Mouse (Mus musculus) retina, postnatal 7 days (tissue): Measurements from ENCODE around the gene Ghr.

Experiments
- DNase-seq: peaks from one replicate; pipeline ENCODE4 v3.0.0-alpha.2; 2012; ENCODE audit warnings: low read depth, low spot score

Gene Ghr

DNA sequence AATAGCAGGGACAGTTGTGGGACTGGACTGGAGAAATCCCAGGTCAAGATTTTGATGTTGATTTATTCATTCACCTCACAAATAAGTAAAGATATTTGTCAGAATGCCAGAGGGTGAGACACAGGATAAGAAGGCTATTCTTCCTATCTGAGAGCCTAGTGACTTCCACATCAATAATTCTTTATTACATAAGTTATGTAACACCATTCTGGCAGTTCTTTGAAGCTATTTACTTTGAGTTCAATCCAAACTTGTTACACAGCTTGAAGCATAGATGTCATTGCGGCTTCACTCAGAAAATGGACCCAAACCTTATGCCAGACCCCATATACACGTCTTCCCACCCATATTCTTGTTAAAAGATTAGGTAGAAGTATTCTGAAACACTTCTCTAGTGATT, 133.7 kb downstream of the Ghr start:
- no peak for DNase-seq

- DNase-seq = no peak
Measured at GRCm38 (mm10) chr15:3445285-3445909, 137.9 kb downstream of the Ghr start.

- no peak for DNase-seq
Measured at GRCm38 (mm10) chr15:3444448-3445020, 138.8 kb downstream of the Ghr start.

GRCm38 (mm10) chr15:3441506-3442286, 141.6 kb downstream of the Ghr start:
- no peak for DNase-seq

DNA sequence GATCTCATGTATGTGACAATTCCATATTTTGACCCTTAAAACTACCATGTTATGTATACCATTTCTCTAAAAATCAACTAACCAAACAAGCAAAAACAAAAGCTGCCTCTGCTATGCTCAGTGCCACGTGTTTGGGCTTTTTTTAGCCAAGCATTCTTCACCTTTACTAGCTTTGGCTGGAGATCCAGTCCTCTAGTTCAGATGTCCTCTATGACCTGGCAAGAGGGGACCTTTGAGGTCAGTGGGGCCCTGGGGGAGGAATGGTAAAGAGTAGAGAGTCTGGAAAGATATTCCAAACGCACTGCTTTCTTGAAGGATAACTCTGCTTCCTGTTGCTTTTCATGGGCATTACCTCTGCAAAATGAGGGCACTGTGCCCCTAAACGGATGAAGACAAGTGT, 145.9 kb downstream of the Ghr start:
- no peak for DNase-seq

- no peak for DNase-seq
Measured at GRCm38 (mm10) chr15:3435637-3436036, 147.7 kb downstream of the Ghr start.

- DNase-seq = no peak
Measured at GRCm38 (mm10) chr15:3434461-3434860, 148.8 kb downstream of the Ghr start.

- no peak for DNase-seq
Measured at GRCm38 (mm10) chr15:3433281-3433680, 150.0 kb downstream of the Ghr start.

DNA sequence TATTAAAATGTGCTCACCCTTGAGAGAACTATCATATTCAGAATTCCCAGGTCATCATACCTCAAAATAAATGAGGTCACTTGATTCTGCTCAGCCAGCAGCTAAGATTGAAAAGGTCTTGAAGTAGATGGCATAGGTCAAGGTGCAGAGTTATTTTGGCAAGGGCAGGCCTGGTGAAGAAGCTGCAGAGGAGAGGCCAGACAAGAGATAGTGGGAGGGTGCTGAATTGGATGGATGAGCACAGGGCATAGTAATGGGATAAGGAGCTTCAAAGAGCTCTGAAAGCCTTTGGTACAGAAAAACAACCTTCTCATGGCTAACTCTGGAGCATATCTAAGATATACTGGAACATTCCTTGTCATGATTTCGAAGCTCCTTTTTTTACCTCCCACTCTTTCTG, 150.5 kb downstream of the Ghr start:
- DNase-seq = no peak

- no peak for DNase-seq
Measured at GRCm38 (mm10) chr15:3429417-3429816, 153.9 kb downstream of the Ghr start.

DNA sequence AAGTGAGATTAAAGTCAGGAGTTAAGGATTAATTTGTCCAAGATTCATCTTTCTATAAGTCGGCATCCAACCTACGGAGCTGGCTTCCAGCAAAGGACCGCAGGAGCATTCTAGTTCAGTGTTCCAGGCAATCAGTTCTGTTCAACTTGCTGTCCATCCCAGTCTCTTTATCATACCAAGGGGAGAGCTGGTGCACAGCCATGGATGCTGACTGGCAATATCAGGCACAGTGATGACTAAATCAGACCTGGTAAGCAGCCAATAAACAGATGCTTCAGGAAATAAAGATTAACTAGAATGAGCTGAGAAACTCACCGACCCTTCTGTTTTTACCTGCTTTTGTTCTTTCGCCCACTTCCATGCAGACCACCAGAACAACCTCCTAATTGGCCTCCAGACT, 154.3 kb downstream of the Ghr start:
- no peak for DNase-seq

- no peak for DNase-seq
Measured at GRCm38 (mm10) chr15:3426401-3426800, 156.9 kb downstream of the Ghr start.

DNA sequence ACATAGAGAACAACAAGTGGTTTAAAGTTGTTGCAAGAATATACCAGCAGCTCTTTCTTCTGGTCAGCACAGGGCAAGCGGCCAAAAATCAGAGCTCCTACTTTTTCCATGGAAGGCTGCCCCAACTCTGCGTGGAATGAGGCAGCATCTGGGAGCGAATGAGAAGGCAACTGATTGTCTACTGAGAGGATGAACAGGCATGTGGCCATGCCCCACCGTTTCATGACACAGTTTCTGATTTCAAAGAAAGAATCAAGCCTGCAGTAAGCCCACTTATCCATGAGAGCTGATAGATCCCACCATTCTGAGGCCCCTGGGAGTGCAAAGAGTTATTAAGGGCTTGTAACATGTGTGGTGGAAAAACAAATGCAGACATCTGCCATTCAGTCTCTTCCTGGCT, 160.1 kb downstream of the Ghr start:
- no peak for DNase-seq

DNA sequence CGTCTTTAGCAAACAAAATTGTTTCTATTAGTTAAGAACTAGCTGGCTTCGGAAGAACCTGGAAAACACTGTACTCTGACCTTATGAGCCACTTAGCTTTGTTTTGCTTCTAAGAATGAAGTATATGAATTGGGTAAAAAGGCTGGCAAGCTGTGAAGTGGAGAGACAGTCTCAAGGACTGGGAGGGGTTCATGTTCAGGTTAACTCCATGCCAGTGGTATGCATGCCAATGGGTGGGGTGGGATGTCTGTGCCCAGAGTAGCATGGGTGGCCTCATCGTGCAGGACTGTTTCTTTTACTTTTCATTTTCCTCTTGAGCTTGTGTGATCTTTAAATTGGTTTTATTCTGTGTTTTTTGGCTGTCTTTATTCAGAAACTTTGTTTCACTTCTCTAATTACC, 165.6 kb downstream of the Ghr start:
- DNase-seq = no peak

DNA sequence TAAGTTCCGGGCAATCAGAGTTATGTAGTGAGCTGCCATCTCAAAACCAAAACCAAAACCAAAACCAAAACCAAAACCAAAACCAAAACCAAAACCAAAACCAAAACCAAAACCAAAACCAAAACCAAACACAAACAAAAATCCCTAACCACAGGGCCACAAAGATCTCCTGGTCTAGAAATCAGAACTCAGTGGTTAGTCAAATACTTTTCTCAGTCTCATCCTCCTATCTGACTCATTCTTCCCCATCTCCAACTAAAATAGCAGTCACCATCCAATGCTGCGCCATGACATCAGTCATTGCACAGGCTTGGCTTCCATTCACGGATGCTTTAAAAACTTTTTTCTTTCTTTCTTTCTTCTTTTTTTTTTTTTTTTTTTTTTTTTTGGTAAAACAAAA, 170.2 kb downstream of the Ghr start:
- DNase-seq = no peak

DNA sequence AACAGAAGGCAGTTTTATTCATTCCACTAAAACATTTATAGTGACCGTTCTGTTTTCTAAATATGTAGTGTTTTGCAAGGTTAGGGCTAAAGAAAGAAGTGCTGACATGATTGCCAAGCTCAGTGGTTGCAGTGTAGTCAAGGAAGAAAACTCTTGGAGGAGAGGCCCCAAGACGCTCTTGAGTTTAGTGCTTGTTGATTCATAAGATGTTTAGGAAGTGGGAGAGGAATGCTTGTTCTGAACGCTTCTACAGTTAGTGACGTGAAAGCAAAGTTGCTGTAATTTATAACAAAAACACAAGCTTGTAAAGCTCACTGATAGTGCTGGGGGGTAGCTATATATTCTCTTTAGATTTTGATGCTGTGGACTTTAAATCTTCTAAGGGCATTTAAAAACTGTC, 174.8 kb downstream of the Ghr start:
- DNase-seq = no peak

- no peak for DNase-seq
Measured at GRCm38 (mm10) chr15:3399196-3399595, 184.1 kb downstream of the Ghr start.

- no peak for DNase-seq
Measured at GRCm38 (mm10) chr15:3397369-3398100, 185.8 kb downstream of the Ghr start.

DNA sequence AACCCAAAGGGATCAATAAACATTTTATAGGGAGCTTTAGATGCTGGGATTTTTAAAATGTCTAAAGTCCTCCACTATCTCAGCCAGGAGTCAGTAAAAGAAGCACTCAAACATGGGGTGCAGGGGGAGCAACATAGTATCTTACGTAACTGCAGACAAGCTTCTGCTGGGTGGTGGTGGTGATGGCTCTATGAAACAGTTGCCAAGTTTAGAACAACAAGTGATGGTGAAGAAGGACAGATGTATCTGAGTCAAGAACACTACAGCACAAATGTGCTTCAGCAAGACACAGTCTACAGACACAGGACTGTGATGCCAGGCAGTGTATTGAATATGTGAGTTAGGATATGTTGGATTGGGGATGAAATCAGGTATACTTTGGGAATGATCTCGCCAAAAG, 187.1 kb downstream of the Ghr start:
- no peak for DNase-seq

DNA sequence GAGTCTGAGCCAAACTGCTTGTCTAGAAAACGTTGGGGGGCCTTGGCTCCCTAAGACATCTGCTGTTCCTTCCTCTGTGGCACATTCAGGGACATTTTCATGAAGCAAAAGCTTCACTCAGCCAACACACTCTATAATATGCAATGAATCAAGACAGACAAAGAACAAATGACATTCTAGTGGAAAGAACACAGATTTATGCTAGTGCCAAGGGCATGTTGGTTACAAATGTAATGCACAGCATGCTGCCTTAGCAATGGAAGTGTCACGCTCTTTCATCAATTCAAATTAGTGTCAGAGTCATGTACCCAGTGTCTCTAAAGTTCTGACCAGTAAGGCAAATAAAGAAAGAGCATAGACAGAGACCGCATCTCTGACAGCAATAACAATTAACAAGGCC, 187.6 kb downstream of the Ghr start:
- no peak for DNase-seq

DNA sequence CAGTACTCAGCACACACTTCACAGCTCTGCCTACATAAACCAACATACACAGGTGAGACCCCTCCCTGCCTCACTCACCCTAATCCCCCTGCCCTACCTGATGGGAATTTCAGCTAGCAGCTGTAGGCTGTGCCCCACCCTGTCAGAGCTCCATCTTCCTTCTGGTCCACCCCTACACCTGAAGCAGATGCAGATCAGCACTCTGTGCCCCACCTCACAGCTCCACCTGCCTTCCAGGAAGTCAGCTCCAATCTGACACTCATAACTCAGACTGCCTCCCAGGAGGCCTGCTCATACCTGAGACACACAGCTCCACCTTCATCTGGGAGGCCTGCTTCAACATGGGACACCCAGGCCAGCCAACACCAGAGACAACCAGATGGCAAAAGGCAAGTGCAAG, 192.6 kb downstream of the Ghr start:
- no peak for DNase-seq

GRCm38 (mm10) chr15:3389011-3389410, 194.3 kb downstream of the Ghr start:
- no peak for DNase-seq
